Mouse (Mus musculus): ENCODE measurements at regions not wholly inside any gene's neighbourhood (a gene's known extent, or its start where the extent isn't known, plus 50 kb on each side); places are given as distances from the start of the nearest gene placed in this dataset.
A peak's percentile ranks its signal among the peaks of the same experiment; 100 is the strongest.

- peak; percentile 74 for DNase-seq
Observed at GRCm38 (mm10) chr10:95622879-95623517, 50.3 kb downstream of the Anapc15-ps start.

- no peak for DNase-seq
Observed at GRCm38 (mm10) chr10:95620796-95621195, 52.5 kb downstream of the Anapc15-ps start.

- no peak for DNase-seq
Observed at GRCm38 (mm10) chr10:95619601-95620000, 53.6 kb downstream of the Anapc15-ps start.

GRCm38 (mm10) chr10:95618451-95619079 lies 54.6 kb upstream of the Nudt4 start:
- no peak for DNase-seq

GRCm38 (mm10) chr10:95616821-95617220 lies 52.9 kb upstream of the Nudt4 start:
- peak; percentile 64 for DNase-seq

GRCm38 (mm10) chr10:95615849-95616650 lies 52.1 kb upstream of the Nudt4 start:
- no peak for DNase-seq
